Mouse (Mus musculus) forebrain, embryonic 14.5 days (tissue): ENCODE measurements at regions not wholly inside any gene's neighbourhood (a gene's known extent, or its start where the extent isn't known, plus 50 kb on each side); places are given as distances from the start of the nearest gene placed in this dataset.

Source experiments
- ATAC-seq: fragments of 200-750 bp; cut with Nextera tagmentation; 2 replicates; pipeline ENCODE4 v1.8.0; 2017; ENCODE audit warnings: mild to moderate bottlenecking, moderate library complexity
- DNase-seq: peaks from one replicate; pipeline ENCODE4 v3.0.0-alpha.2; 2015; ENCODE audit warnings: low spot score
- H3K27ac ChIP-seq: fragments of 300-500 bp; sonication (generic); 2 replicates; pipeline ENCODE4 v1.5.1; 2014; ENCODE audit warnings: low read depth, mild to moderate bottlenecking, control low read depth, low read length, moderate library complexity
- H3K27me3 ChIP-seq: fragments of 300-500 bp; sonication (generic); replicated peaks from 2 replicates; pipeline ENCODE4 v1.6.1; 2014; ENCODE audit warnings: low read length, control low read depth, mixed read lengths; ENCODE audit not compliant: control insufficient read depth, insufficient read depth
- H3K36me3 ChIP-seq: fragments of 300-500 bp; sonication (generic); 2 replicates; pipeline ENCODE4 v1.6.1; 2014; ENCODE audit warnings: low read length, control low read depth; ENCODE audit not compliant: control insufficient read depth, insufficient read depth
- H3K4me1 ChIP-seq: fragments of 300-500 bp; sonication (generic); 2 replicates; pipeline ENCODE4 v1.6.1; 2014; ENCODE audit warnings: antibody characterized with exemption, low read length, control low read depth; ENCODE audit not compliant: control insufficient read depth, insufficient read depth
- H3K4me2 ChIP-seq: fragments of 300-500 bp; sonication (generic); 2 replicates; pipeline ENCODE4 v1.6.1; 2014; ENCODE audit warnings: mild to moderate bottlenecking, control low read depth, low read length
- H3K4me3 ChIP-seq: fragments of 300-500 bp; sonication (generic); 2 replicates; pipeline ENCODE4 v1.5.1; 2014; ENCODE audit warnings: low read depth, low read length, control low read depth
- H3K9ac ChIP-seq: fragments of 300-500 bp; sonication (generic); 2 replicates; pipeline ENCODE4 v1.6.1; 2014; ENCODE audit warnings: mild to moderate bottlenecking, low read length, control low read depth, moderate library complexity
- H3K9me3 ChIP-seq: fragments of 300-500 bp; sonication (generic); replicated peaks from 2 replicates; pipeline ENCODE4 v1.6.1; 2016; ENCODE audit warnings: low read length, control low read depth, mixed read lengths; ENCODE audit not compliant: control insufficient read depth
- WGBS: fragments of 180-500 bp; shearing (Covaris S2); extraction: QIAGEN DNeasy Blood & Tissue Kit; methylation state at CpG from one replicate; pipeline ENCODE4 v1.1.7; 2014; 5-methylcytosine and 5-hydroxymethylcytosine counted together

DNA sequence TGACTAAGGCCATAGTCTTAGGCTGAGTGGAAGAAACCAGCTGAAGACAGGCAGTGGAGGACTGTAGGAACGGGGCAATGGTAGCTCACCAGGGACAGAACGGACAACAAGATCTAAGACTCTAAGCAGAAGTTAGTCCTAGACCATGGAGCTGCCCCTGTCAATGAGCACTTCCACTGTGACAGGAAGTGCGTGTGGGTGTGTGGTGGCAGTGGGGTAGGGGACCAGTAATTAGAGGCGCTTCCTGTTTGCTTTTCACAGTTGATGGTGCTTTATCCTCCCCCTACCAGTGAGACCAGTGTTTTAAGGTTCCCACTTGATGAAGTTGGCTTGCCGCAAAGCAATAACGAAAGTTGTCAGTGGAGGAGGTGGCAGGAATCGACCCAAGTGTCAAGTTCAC lies 168.4 kb upstream of the 4930535I16Rik start:
- no peaks in the 10 kb centered on the region for H3K27me3 ChIP-seq
- H3K4me3 ChIP-seq, result no peak overlapping the region
- H3K9ac ChIP-seq, result no peak overlapping the region
- H3K27ac ChIP-seq, result no peak overlapping the region
- no peaks in the 10 kb centered on the region for H3K9me3 ChIP-seq
- no peak overlapping the region for H3K4me2 ChIP-seq
- DNase-seq, result no peak
- no peaks in the 10 kb centered on the region for H3K36me3 ChIP-seq
- no peak for ATAC-seq
- WGBS, result 91% methylated on average over 7 of the region's 7 CpGs
- H3K4me1 ChIP-seq, result no peaks in the 10 kb centered on the region

DNA sequence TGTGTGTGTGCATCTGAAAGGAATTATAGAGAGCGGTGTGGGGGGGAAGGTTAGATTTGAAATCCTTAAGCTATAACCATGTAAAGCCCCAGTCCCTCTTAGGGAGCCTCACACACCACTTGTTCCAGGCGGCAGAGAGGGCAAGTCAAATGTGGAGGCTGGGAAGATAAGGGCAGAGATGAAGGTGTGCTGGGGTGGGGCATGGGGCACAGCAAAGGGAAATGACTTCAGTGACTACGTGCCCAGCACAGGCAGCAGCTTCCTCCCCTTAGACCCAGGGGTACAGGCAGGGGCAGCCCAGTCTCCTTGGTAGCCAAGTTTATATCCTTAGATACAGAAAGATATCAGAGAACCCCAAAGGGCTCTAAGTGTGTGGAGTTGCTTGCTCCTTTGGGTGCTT lies 161.8 kb upstream of the 4930535I16Rik start:
- no peak overlapping the region for H3K9ac ChIP-seq
- H3K4me1 ChIP-seq, result no peaks in the 10 kb centered on the region
- H3K9me3 ChIP-seq, result no peaks in the 10 kb centered on the region
- no peak for ATAC-seq
- WGBS, result 79% methylated on average over 3 of the region's 3 CpGs
- H3K27me3 ChIP-seq, result no peaks in the 10 kb centered on the region
- no peak for DNase-seq
- no peak overlapping the region for H3K27ac ChIP-seq
- no peak overlapping the region for H3K4me3 ChIP-seq
- H3K4me2 ChIP-seq, result no peak overlapping the region
- no peaks in the 10 kb centered on the region for H3K36me3 ChIP-seq

DNA sequence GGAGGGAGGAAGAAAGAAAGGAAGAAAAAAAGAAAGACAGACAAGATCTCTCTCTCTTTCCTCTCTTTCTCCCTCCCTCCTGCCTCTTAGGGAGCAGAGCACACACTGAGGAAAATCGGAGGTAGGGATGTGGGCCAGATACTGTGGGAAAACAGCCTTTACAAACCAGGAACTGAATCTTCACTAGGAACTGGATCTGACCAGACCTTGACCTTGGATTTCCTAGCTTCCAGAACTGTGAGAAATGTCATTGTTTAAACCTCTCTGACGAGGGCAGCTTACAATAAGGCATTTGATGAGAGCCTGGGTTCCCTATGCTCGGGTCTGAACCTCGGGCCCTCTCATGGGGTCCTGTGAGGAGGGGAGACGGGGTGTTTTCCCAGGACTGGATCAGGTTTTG lies 157.7 kb upstream of the 4930535I16Rik start:
- Histone ChIP-seq H3K4me3 (no peak overlapping the region), H3K27me3 (no peaks in the 10 kb centered on the region), H3K9me3 (no peaks in the 10 kb centered on the region), H3K9ac (no peak overlapping the region), H3K4me2 (no peak overlapping the region), H3K4me1 (no peaks in the 10 kb centered on the region), H3K36me3 (no peaks in the 10 kb centered on the region), H3K27ac (no peak overlapping the region)
- 61% methylated on average over 5 of the region's 5 CpGs for WGBS
- ATAC-seq, result no peak
- DNase-seq, result no peak

- 89% methylated on average over 1 of the region's 1 CpGs for WGBS
- H3K9me3 ChIP-seq, result no peaks in the 10 kb centered on the region
- no peaks in the 10 kb centered on the region for H3K27me3 ChIP-seq
- DNase-seq (no peak), ATAC-seq (no peak)
- H3K4me3 ChIP-seq, result no peak overlapping the region
- H3K27ac ChIP-seq, result no peak overlapping the region
- no peaks in the 10 kb centered on the region for H3K36me3 ChIP-seq
- no peaks in the 10 kb centered on the region for H3K4me1 ChIP-seq
- no peak overlapping the region for H3K9ac ChIP-seq
- H3K4me2 ChIP-seq, result no peak overlapping the region
Measured at GRCm38 (mm10) chr4:124073646-124074045, 155.8 kb upstream of the 4930535I16Rik start.

DNA sequence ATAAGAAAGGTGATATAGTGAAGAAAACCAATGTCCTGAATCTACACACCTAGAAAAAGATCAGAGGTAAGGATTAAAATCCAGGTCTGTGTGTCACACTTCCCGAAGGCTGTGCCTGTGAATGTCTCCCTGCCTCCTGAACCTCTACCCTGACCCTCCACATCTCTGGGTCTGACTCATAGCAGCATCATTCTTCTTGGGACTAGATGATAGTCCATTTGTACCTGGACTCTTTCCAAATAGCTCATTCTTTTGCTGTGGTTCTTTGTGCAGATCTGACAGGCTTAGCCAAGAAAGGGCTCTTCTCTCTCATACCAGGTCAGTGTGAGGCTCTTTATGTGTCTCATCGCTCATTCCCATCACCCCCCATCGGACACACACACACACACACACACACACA lies 146.8 kb upstream of the 4930535I16Rik start:
- H3K27me3 ChIP-seq, result no peaks in the 10 kb centered on the region
- H3K9me3 ChIP-seq, result no peaks in the 10 kb centered on the region
- H3K4me1 ChIP-seq, result no peaks in the 10 kb centered on the region
- no peak overlapping the region for H3K27ac ChIP-seq
- no peak overlapping the region for H3K9ac ChIP-seq
- H3K4me3 ChIP-seq, result no peak overlapping the region
- WGBS, result 86% methylated on average over 3 of the region's 3 CpGs
- no peak for ATAC-seq
- no peaks in the 10 kb centered on the region for H3K36me3 ChIP-seq
- DNase-seq, result no peak
- no peak overlapping the region for H3K4me2 ChIP-seq

DNA sequence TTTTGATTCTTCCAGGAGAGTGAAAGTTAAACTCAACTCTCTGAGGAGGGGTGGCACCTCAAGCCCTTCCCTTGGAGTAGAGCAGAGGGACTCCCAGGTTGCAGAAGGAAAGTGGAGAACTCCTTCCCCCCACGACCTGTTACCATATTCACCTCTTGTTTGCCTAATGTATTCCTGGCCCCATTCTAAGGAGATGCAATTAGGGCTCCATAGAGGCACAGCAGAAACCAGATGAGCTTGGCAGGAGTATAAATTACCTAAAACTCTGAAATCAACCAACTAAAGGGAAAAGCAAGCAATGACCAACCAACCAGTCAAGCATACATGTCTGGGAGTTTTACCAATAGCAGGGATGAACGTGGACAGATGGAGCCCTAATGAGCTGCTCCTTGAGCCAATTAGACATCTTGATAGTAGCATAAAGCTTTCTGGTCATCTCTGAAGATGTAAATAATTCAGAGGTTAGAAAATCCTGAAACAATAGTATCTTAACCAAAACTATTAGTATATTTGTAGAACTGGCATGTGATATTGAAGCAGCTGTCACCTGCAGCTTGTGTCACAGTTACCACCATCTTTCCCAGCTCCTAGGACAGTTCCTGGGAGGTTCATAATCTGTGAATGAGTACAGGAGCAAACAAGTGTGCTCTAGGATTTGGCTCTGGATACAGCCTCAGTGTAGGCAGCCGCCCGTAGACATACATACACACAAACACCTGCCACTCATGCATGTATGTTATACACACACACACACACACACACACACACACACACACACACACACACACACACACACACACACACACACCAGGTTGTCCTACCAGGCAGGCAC lies 145.7 kb upstream of the 4930535I16Rik start:
- no peaks in the 10 kb centered on the region for H3K4me1 ChIP-seq
- no peaks in the 10 kb centered on the region for H3K27me3 ChIP-seq
- no peaks in the 10 kb centered on the region for H3K36me3 ChIP-seq
- H3K4me3 ChIP-seq, result no peak overlapping the region
- ATAC-seq (peak; percentile 69), DNase-seq (peak; percentile 61)
- H3K27ac ChIP-seq, result no peak overlapping the region
- H3K9ac ChIP-seq, result no peak overlapping the region
- 52% methylated on average over 4 of the region's 4 CpGs for WGBS
- H3K9me3 ChIP-seq, result no peaks in the 10 kb centered on the region
- H3K4me2 ChIP-seq, result no peak overlapping the region

DNA sequence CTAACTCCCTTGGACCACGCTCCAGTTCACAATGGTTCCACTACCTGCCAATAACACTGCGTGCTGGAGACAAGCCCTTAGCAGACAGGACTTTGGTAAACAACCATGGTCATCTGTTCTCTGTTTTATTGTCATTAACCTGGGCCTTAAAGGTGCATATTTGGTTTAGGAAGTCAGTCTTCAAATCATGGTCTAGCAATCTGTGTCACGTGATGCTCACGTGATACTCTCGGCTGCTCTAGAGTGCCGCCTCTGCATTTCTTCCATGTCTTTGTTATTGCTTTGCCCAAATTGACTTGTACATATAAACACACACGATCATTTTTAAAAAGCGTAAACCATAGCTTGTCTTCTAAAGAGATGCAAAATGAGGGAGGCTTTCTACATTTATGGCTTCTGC lies 139.8 kb upstream of the 4930535I16Rik start:
- DNase-seq, result no peak
- H3K27ac ChIP-seq, result no peak overlapping the region
- no peaks in the 10 kb centered on the region for H3K36me3 ChIP-seq
- H3K27me3 ChIP-seq, result no peaks in the 10 kb centered on the region
- no peaks in the 10 kb centered on the region for H3K4me1 ChIP-seq
- no peak overlapping the region for H3K9ac ChIP-seq
- H3K4me3 ChIP-seq, result no peak overlapping the region
- H3K9me3 ChIP-seq, result no peaks in the 10 kb centered on the region
- no peak overlapping the region for H3K4me2 ChIP-seq
- ATAC-seq, result no peak
- 97% methylated on average over 8 of the region's 8 CpGs for WGBS

DNA sequence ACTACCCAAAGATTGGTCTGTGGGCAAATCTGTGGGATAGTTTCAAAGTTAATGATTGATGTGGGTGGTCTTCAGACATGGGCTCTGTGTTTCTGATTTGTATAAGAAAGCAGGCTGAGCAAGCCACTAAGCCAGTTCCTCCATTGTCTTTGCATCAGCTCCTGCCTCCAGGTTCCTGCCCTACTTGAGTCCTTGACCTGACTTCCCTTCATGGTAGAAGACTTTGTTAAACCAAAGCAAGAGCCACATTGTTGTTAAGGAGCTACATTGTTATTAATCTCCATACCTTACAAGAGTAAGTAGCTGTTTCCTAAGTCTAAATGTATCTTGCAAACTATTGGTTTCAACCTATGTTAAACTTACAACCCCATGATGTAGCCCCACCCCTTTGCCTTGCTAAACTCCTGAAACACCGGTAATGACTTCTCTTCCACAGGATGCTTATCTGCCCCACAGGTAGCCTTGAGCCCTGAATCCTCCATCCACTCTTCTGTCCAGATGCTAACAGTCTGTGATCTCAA lies 136.5 kb upstream of the 4930535I16Rik start:
- peaks cover 2% of the 10 kb centered on the region; the same call in 1 of the 2 replicates for H3K4me1 ChIP-seq
- DNase-seq, result no peak
- no peaks in the 10 kb centered on the region for H3K36me3 ChIP-seq
- H3K27ac ChIP-seq, result no peak overlapping the region
- no peak overlapping the region for H3K9ac ChIP-seq
- no peak overlapping the region for H3K4me2 ChIP-seq
- no peak overlapping the region for H3K4me3 ChIP-seq
- WGBS, result 89% methylated on average over 1 of the region's 1 CpGs
- no peak for ATAC-seq
- no peaks in the 10 kb centered on the region for H3K27me3 ChIP-seq
- H3K9me3 ChIP-seq, result no peaks in the 10 kb centered on the region

DNA sequence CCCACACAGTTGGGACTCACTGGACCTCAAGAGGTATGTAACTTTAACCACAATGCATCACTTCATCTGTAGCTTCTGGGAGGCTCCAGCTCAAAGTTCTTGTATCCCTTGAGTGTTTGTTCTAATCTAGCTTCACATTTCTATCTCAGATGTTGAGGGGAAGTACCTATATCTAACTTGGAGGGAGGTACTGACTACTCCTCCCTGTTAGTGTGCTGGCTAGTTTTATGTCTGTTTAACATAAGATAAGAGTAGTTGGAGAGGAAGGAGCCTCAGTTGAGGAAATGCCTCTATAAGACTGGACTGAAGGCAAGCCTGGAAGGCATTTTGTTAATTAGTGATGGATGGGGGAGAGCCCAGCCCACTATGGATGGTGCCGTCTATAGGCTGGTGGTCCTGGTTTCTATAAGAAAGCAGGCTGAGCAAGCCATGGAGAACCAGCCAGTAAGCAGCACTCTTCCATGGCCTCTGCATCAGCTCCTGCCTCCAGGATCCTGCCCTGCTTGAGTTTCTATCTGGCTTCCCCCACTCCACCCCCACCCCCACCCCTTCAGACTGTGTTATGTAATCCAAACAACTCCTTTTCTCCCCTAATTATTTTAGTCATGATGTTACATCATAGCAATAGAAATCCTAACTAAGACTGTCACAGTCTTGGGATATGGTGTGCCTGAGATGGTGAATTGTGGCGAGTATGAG lies 135.7 kb upstream of the 4930535I16Rik start:
- no peak for ATAC-seq

More for the DNA sequence above, 135.7 kb upstream of the 4930535I16Rik start:
- Histone ChIP-seq H3K27me3 (no peaks in the 10 kb centered on the region), H3K27ac (no peak overlapping the region), H3K36me3 (no peaks in the 10 kb centered on the region), H3K4me1 (peaks cover 8% of the 10 kb centered on the region), H3K9me3 (no peaks in the 10 kb centered on the region), H3K4me2 (no peak overlapping the region), H3K9ac (no peak overlapping the region), H3K4me3 (no peak overlapping the region)
- DNase-seq, result no peak
- WGBS, result 95% methylated on average over 2 of the region's 2 CpGs
